Mouse (Mus musculus) forebrain, embryonic 11.5 days (tissue): ENCODE measurements around the gene Lypd4. TPM values are rescaled to one million over a fixed set of nuclear protein-coding genes. Genes with fewer than 3 reads are reported as not detected.
"Not testable (repeated sequence)": the region's sequence is repeated elsewhere in the genome, so short reads cannot be mapped to it uniquely, and the experiment has no call there.

Source experiments
- ATAC-seq: fragments of 200-750 bp; cut with Nextera tagmentation; replicated peaks from 2 replicates; pipeline ENCODE4 v1.8.0; 2017; ENCODE audit warnings: moderate TSS enrichment; ENCODE audit not compliant: low FRiP score
- DNase-seq: peaks from one replicate; pipeline ENCODE4 v3.0.0-alpha.2; 2017; ENCODE audit warnings: low spot score
- H3K27ac ChIP-seq: fragments of 300-500 bp; sonication (generic); 2 replicates; pipeline ENCODE4 v1.5.1; 2014; ENCODE audit warnings: low read depth, low read length
- H3K27me3 ChIP-seq: fragments of 300-500 bp; sonication (generic); 2 replicates; pipeline ENCODE4 v1.6.1; 2014; ENCODE audit warnings: mild to moderate bottlenecking, low read length, mixed read lengths; ENCODE audit not compliant: control insufficient read depth, insufficient read depth
- H3K36me3 ChIP-seq: fragments of 300-500 bp; sonication (generic); 2 replicates; pipeline ENCODE4 v1.6.1; 2014; ENCODE audit warnings: mild to moderate bottlenecking, low read length, moderate library complexity, mixed read lengths; ENCODE audit not compliant: control insufficient read depth, insufficient read depth
- H3K4me1 ChIP-seq: fragments of 300-500 bp; sonication (generic); replicated peaks from 2 replicates; pipeline ENCODE4 v1.6.1; 2014; ENCODE audit warnings: low read length, mixed read lengths; ENCODE audit not compliant: control insufficient read depth, insufficient read depth
- H3K4me2 ChIP-seq: fragments of 300-500 bp; sonication (generic); 2 replicates; pipeline ENCODE4 v1.6.1; 2014; ENCODE audit warnings: low read depth, mild to moderate bottlenecking, low read length, moderate library complexity, mixed read lengths; ENCODE audit not compliant: severe bottlenecking
- H3K4me3 ChIP-seq: fragments of 300-500 bp; sonication (generic); 2 replicates; pipeline ENCODE4 v1.5.1; 2014; ENCODE audit warnings: low read depth, low read length
- H3K9ac ChIP-seq: fragments of 300-500 bp; sonication (generic); 2 replicates; pipeline ENCODE4 v1.6.1; 2014; ENCODE audit warnings: low read length
- H3K9me3 ChIP-seq: fragments of 300-500 bp; sonication (generic); 2 replicates; pipeline ENCODE4 v1.6.1; 2016; ENCODE audit warnings: low read length, mixed read lengths; ENCODE audit not compliant: control insufficient read depth
- WGBS: fragments of 180-500 bp; shearing (Covaris S2); extraction: QIAGEN DNeasy Blood & Tissue Kit; methylation state at CpG from one replicate; pipeline ENCODE4 v1.1.7; 2014; 5-methylcytosine and 5-hydroxymethylcytosine counted together
- polyA plus RNA-seq: library from polyadenylated mRNA; unstranded; fragments of >200 nt; fragmentation: Nextera tagmentation; extraction: Ambion mirVana; gene quantifications from 2 replicates; pipeline ENCODE4 v1.2.1, GENCODE M21; 2014

The Lypd4 gene
- polyA plus RNA-seq, 1 experiment from 2014 or later, result not detected

GRCm38 (mm10) chr7:24902630-24903443, 33.1 kb upstream of the Lypd4 start, which contains the start of gene Arhgef1:
Gene Arhgef1 (plus strand): TSS chr7:24902912.
- H3K9ac ChIP-seq, result peak within 1 kb of the TSS; percentile 77
- H3K27me3 ChIP-seq, result no peaks in the 10 kb centered on the region
- 6% methylated on average over 56 of the region's 68 CpGs for WGBS
- no peaks in the 10 kb centered on the region for H3K9me3 ChIP-seq
- H3K4me2 ChIP-seq, result peak within 1 kb of the TSS; percentile 72
- H3K36me3 ChIP-seq, result no peaks in the 10 kb centered on the region
- peaks cover 5% of the 10 kb centered on the region; the same call in 1 of the 2 replicates for H3K4me1 ChIP-seq
- DNase-seq, result peak; percentile 77
- peak within 1 kb of the TSS; percentile 63 for H3K4me3 ChIP-seq
- H3K27ac ChIP-seq, result no peak within 1 kb of the TSS; the same call in 1 of the 2 replicates
- no peak for ATAC-seq

GRCm38 (mm10) chr7:24902264-24902629, 32.5 kb upstream of the Lypd4 start:
- H3K9ac ChIP-seq, result peak overlapping the region; percentile 77
- WGBS, result 54% methylated on average over 2 of the region's 2 CpGs
- ATAC-seq (no peak), DNase-seq (no peak)
- H3K4me3 ChIP-seq, result peak overlapping the region; percentile 63; the same call in 1 of the 2 replicates
- no peaks in the 10 kb centered on the region for H3K27me3 ChIP-seq
- no peaks in the 10 kb centered on the region for H3K9me3 ChIP-seq
- no peak overlapping the region for H3K27ac ChIP-seq
- H3K36me3 ChIP-seq, result no peaks in the 10 kb centered on the region
- H3K4me1 ChIP-seq, result peaks cover 5% of the 10 kb centered on the region; the same call in 1 of the 2 replicates
- peak overlapping the region; percentile 72; the same call in 1 of the 2 replicates for H3K4me2 ChIP-seq

GRCm38 (mm10) chr7:24901842-24902241, 32.1 kb upstream of the Lypd4 start:
- 91% methylated on average over 1 of the region's 1 CpGs for WGBS
- DNase-seq, result no peak
- H3K9me3 ChIP-seq, result no peaks in the 10 kb centered on the region

GRCm38 (mm10) chr7:24901114-24901513, 31.4 kb upstream of the Lypd4 start:
- H3K27me3 ChIP-seq, result no peaks in the 10 kb centered on the region
- no peak overlapping the region for H3K27ac ChIP-seq
- no peak for ATAC-seq
- no peak overlapping the region for H3K4me2 ChIP-seq
- 87% methylated on average over 6 of the region's 6 CpGs for WGBS
- H3K36me3 ChIP-seq, result no peaks in the 10 kb centered on the region
- no peak overlapping the region for H3K9ac ChIP-seq
- no peak overlapping the region for H3K4me3 ChIP-seq
- H3K4me1 ChIP-seq, result peaks cover 5% of the 10 kb centered on the region; the same call in 1 of the 2 replicates
- DNase-seq, result no peak
- no peaks in the 10 kb centered on the region for H3K9me3 ChIP-seq

More at GRCm38 (mm10) chr7:24901842-24902241, 32.1 kb upstream of the Lypd4 start:
- no peak overlapping the region for H3K4me2 ChIP-seq
- H3K36me3 ChIP-seq, result no peaks in the 10 kb centered on the region
- peaks cover 5% of the 10 kb centered on the region; the same call in 1 of the 2 replicates for H3K4me1 ChIP-seq
- H3K9ac ChIP-seq, result no peak overlapping the region
- ATAC-seq, result no peak
- no peaks in the 10 kb centered on the region for H3K27me3 ChIP-seq
- no peak overlapping the region for H3K27ac ChIP-seq
- no peak overlapping the region for H3K4me3 ChIP-seq

- no peak overlapping the region for H3K4me2 ChIP-seq
- no peaks in the 10 kb centered on the region for H3K27me3 ChIP-seq
- DNase-seq, result no peak
- no peak overlapping the region for H3K9ac ChIP-seq
- no peak for ATAC-seq
- H3K4me3 ChIP-seq, result no peak overlapping the region
- WGBS, result 78% methylated on average over 5 of the region's 5 CpGs
- no peak overlapping the region for H3K27ac ChIP-seq
- no peaks in the 10 kb centered on the region for H3K9me3 ChIP-seq
- H3K36me3 ChIP-seq, result no peaks in the 10 kb centered on the region; the same call in 1 of the 2 replicates
- H3K4me1 ChIP-seq, result peaks cover under 1% of the 10 kb centered on the region; the same call in 1 of the 2 replicates
Observed at GRCm38 (mm10) chr7:24897959-24898358, 28.2 kb upstream of the Lypd4 start.

GRCm38 (mm10) chr7:24897224-24897623, 27.5 kb upstream of the Lypd4 start, which contains the start of gene Cd79a:
Gene Cd79a (plus strand): TSS chr7:24897381.
- H3K4me1 ChIP-seq, result no peaks in the 10 kb centered on the region
- no peaks in the 10 kb centered on the region for H3K27me3 ChIP-seq
- DNase-seq (no peak), ATAC-seq (no peak)
- 79% methylated on average over 12 of the region's 12 CpGs for WGBS
- no peak within 1 kb of the TSS for H3K4me3 ChIP-seq
- H3K36me3 ChIP-seq, result no peaks in the 10 kb centered on the region; the same call in 1 of the 2 replicates
- H3K9me3 ChIP-seq, result no peaks in the 10 kb centered on the region
- H3K9ac ChIP-seq, result no peak within 1 kb of the TSS
- no peak within 1 kb of the TSS for H3K4me2 ChIP-seq
- no peak within 1 kb of the TSS for H3K27ac ChIP-seq

- no peaks in the 10 kb centered on the region for H3K9me3 ChIP-seq
- H3K27ac ChIP-seq, result no peak overlapping the region
- H3K36me3 ChIP-seq, result no peaks in the 10 kb centered on the region; the same call in 1 of the 2 replicates
- no peaks in the 10 kb centered on the region for H3K4me1 ChIP-seq
- no peak overlapping the region for H3K4me2 ChIP-seq
- WGBS, result 88% methylated on average over 8 of the region's 8 CpGs
- DNase-seq (no peak), ATAC-seq (no peak)
- H3K4me3 ChIP-seq, result no peak overlapping the region
- H3K27me3 ChIP-seq, result no peaks in the 10 kb centered on the region
- no peak overlapping the region for H3K9ac ChIP-seq
Observed at GRCm38 (mm10) chr7:24896269-24896668, 26.5 kb upstream of the Lypd4 start.

- WGBS, result 98% methylated on average over 2 of the region's 2 CpGs
- H3K27ac ChIP-seq, ATAC-seq, H3K36me3 ChIP-seq, H3K9ac ChIP-seq, H3K4me1 ChIP-seq, H3K27me3 ChIP-seq, H3K4me3 ChIP-seq, DNase-seq, H3K9me3 ChIP-seq, H3K4me2 ChIP-seq: not testable (repeated sequence)
Observed at GRCm38 (mm10) chr7:24895749-24896148, 26.0 kb upstream of the Lypd4 start.
